Mouse (Mus musculus) midbrain, postnatal 0 days (tissue): ENCODE measurements around the gene Naa38. TPM values are rescaled to one million over a fixed set of nuclear protein-coding genes. Genes with fewer than 3 reads are reported as not detected.
"Not testable (repeated sequence)": the region's sequence is repeated elsewhere in the genome, so short reads cannot be mapped to it uniquely, and the experiment has no call there.

Experiments used
- ATAC-seq: fragments of 200-750 bp; cut with Nextera tagmentation; 2 replicates; pipeline ENCODE4 v1.8.0; 2017; ENCODE audit warnings: moderate number of reproducible peaks, mild to moderate bottlenecking, moderate TSS enrichment, moderate library complexity; ENCODE audit not compliant: low FRiP score
- DNase-seq: peaks from one replicate; pipeline ENCODE4 v3.0.0-alpha.2; 2015; ENCODE audit warnings: low spot score
- H3K27ac ChIP-seq: fragments of 300-500 bp; sonication (generic); 2 replicates; pipeline ENCODE4 v1.5.1; 2014; ENCODE audit warnings: low read depth, mild to moderate bottlenecking, low read length, mixed read lengths
- H3K27me3 ChIP-seq: fragments of 300-500 bp; sonication (generic); 2 replicates; pipeline ENCODE4 v1.6.1; 2014; ENCODE audit warnings: low read length, control low read depth, mixed read lengths; ENCODE audit not compliant: insufficient read depth
- H3K36me3 ChIP-seq: fragments of 300-500 bp; sonication (generic); 2 replicates; pipeline ENCODE4 v1.6.1; 2014; ENCODE audit warnings: low read length, control low read depth, mixed read lengths; ENCODE audit not compliant: insufficient read depth
- H3K4me1 ChIP-seq: fragments of 300-500 bp; sonication (generic); 2 replicates; pipeline ENCODE4 v1.6.1; 2014; ENCODE audit warnings: mild to moderate bottlenecking, control low read depth, antibody characterized with exemption, low read length, mixed read lengths; ENCODE audit not compliant: insufficient read depth
- H3K4me2 ChIP-seq: fragments of 300-500 bp; sonication (generic); 2 replicates; pipeline ENCODE4 v1.6.1; 2014; ENCODE audit warnings: low read depth, mild to moderate bottlenecking, low read length, mixed read lengths; ENCODE audit not compliant: poor library complexity, severe bottlenecking
- H3K4me3 ChIP-seq: fragments of 300-500 bp; sonication (generic); 2 replicates; pipeline ENCODE4 v1.5.1; 2014; ENCODE audit warnings: low read depth, mild to moderate bottlenecking, low read length, moderate library complexity
- H3K9ac ChIP-seq: fragments of 300-500 bp; sonication (generic); replicated peaks from 2 replicates; pipeline ENCODE4 v1.6.1; 2014; ENCODE audit warnings: mild to moderate bottlenecking, low read length, moderate library complexity, mixed read lengths; ENCODE audit not compliant: poor library complexity, severe bottlenecking
- H3K9me3 ChIP-seq: fragments of 300-500 bp; sonication (generic); 2 replicates; pipeline ENCODE4 v1.6.1; 2016; ENCODE audit warnings: low read length, control low read depth
- CTCF ChIP-seq: IDR thresholded peaks from 2 replicates; pipeline ENCODE4 v1.5.1; 2016; ENCODE audit warnings: antibody characterized with exemption, mild to moderate bottlenecking
- WGBS: fragments of 180-500 bp; shearing (Covaris S2); extraction: QIAGEN DNeasy Blood & Tissue Kit; methylation state at CpG from one replicate; pipeline ENCODE4 v1.1.7; 2014; 5-methylcytosine and 5-hydroxymethylcytosine counted together
- polyA plus RNA-seq: library from polyadenylated mRNA; unstranded; fragments of >200 nt; fragmentation: Nextera tagmentation; extraction: Ambion mirVana; gene quantifications from 2 replicates; pipeline ENCODE4 v1.2.1, GENCODE M21; 2015
- total RNA-seq: library from RNA; depleted of rRNA; stranded (reverse); fragments of >200 nt; gene quantifications from 2 replicates; pipeline ENCODE4 v1.2.3, GENCODE M21; 2014

The Naa38 gene
- total and polyA plus RNA-seq, 2 experiments from 2014 or later = 95.9 to 120 TPM

- Histone ChIP-seq H3K9ac (no peak overlapping the region), H3K9me3 (no peaks in the 10 kb centered on the region), H3K27me3 (no peaks in the 10 kb centered on the region), H3K27ac (no peak overlapping the region), H3K4me2 (no peak overlapping the region), H3K36me3 (no peaks in the 10 kb centered on the region), H3K4me1 (no peaks in the 10 kb centered on the region), H3K4me3 (no peak overlapping the region)
- no peak for TF ChIP-seq CTCF
- 96% methylated on average over 4 of the region's 4 CpGs for WGBS
- ATAC-seq = no peak
- DNase-seq = no peak
These were observed 6.6 kb upstream of the Naa38 start for GRCm38 (mm10) chr11:69388680-69389079.

- no peak overlapping the region for H3K9ac ChIP-seq
- H3K4me2 ChIP-seq = no peak overlapping the region
- H3K27me3 ChIP-seq = no peaks in the 10 kb centered on the region
- ATAC-seq (no peak), DNase-seq (no peak)
- H3K9me3 ChIP-seq = no peaks in the 10 kb centered on the region
- TF ChIP-seq CTCF = no peak
- H3K4me1 ChIP-seq = no peaks in the 10 kb centered on the region
- 59% methylated on average over 14 of the region's 14 CpGs for WGBS
- H3K27ac ChIP-seq = no peak overlapping the region
- no peak overlapping the region for H3K4me3 ChIP-seq
- no peaks in the 10 kb centered on the region for H3K36me3 ChIP-seq
These were observed 5.5 kb upstream of the Naa38 start for GRCm38 (mm10) chr11:69389531-69390399.

- DNase-seq (peak; percentile 89), ATAC-seq (no peak)
- Histone ChIP-seq H3K9ac (no peak overlapping the region), H3K27ac (no peak overlapping the region), H3K4me1 (no peaks in the 10 kb centered on the region), H3K27me3 (no peaks in the 10 kb centered on the region), H3K9me3 (no peaks in the 10 kb centered on the region), H3K36me3 (no peaks in the 10 kb centered on the region), H3K4me3 (no peak overlapping the region), H3K4me2 (no peak overlapping the region)
- peak; percentile 83 for TF ChIP-seq CTCF
- WGBS = 47% methylated on average over 10 of the region's 10 CpGs
These were observed 4.8 kb upstream of the Naa38 start for GRCm38 (mm10) chr11:69390400-69391034.

- H3K9ac ChIP-seq = peak overlapping the region; percentile 88
- not testable (repeated sequence) for DNase-seq, ATAC-seq, H3K27me3 ChIP-seq, H3K36me3 ChIP-seq, H3K9me3 ChIP-seq, H3K4me1 ChIP-seq
- peak overlapping the region; percentile 68 for H3K4me2 ChIP-seq
- H3K4me3 ChIP-seq = peak overlapping the region; percentile 65
- WGBS = 2% methylated on average over 31 of the region's 31 CpGs
- peak overlapping the region; percentile 98; the same call in 1 of the 2 replicates for H3K27ac ChIP-seq
These were observed 608 bp upstream of the Naa38 start for GRCm38 (mm10) chr11:69394591-69395167.

GRCm38 (mm10) chr11:69395634-69396373, 517 bp downstream of the Naa38 start:
- under 1% methylated on average over 48 of the region's 48 CpGs for WGBS
- H3K4me1 ChIP-seq = no peaks in the 10 kb centered on the region

More at GRCm38 (mm10) chr11:69395634-69396373, 517 bp downstream of the Naa38 start:
- H3K27me3 ChIP-seq = no peaks in the 10 kb centered on the region
- peak; percentile 90 for ATAC-seq
- peak; percentile 100 for DNase-seq
- H3K9ac ChIP-seq = peak overlapping the region; percentile 88
- H3K9me3 ChIP-seq = no peaks in the 10 kb centered on the region
- H3K4me3 ChIP-seq = peak overlapping the region; percentile 65
- TF ChIP-seq CTCF = peak; percentile 7; the same call in 1 of the 2 replicates
- peak overlapping the region; percentile 82 for H3K4me2 ChIP-seq
- H3K27ac ChIP-seq = peak overlapping the region; percentile 98
- H3K36me3 ChIP-seq = peaks cover 16% of the 10 kb centered on the region
